Mouse (Mus musculus) megakaryocyte, embryonic 14.5 days (primary cell): ENCODE data around the gene Hacl1. TPM values are rescaled to one million over a fixed set of nuclear protein-coding genes. Genes with fewer than 3 reads are reported as not detected.
A peak's percentile ranks its signal among the peaks of the same experiment; 100 is the strongest.

Experiments
- H3K27me3 ChIP-seq: replicated peaks from 2 replicates; pipeline ENCODE3; 2012; ENCODE audit warnings: inconsistent platforms
- H3K36me3 ChIP-seq: replicated peaks from 2 replicates; pipeline ENCODE3; 2012; ENCODE audit warnings: low read length, inconsistent platforms, mixed read lengths
- H3K4me1 ChIP-seq: 2 replicates; pipeline ENCODE4 v1.6.1; 2012; ENCODE audit warnings: inconsistent platforms
- H3K4me3 ChIP-seq: replicated peaks from 2 replicates; pipeline ENCODE3; 2012; ENCODE audit warnings: moderate library complexity, mild to moderate bottlenecking, inconsistent platforms
- H3K9me3 ChIP-seq: 2 replicates; pipeline ENCODE4 v1.6.1; 2012; ENCODE audit warnings: inconsistent platforms
- FLI1 ChIP-seq: IDR thresholded peaks from 2 replicates; pipeline ENCODE4 v1.6.1; 2012; ENCODE audit warnings: low read length, inconsistent platforms, mixed read lengths
- GATA1 ChIP-seq: IDR thresholded peaks from 3 replicates; pipeline ENCODE4 v1.6.1; 2012; ENCODE audit warnings: mixed read lengths, low read length, inconsistent platforms, borderline replicate concordance
- polyA plus RNA-seq: library from polyadenylated mRNA; stranded (reverse); fragments of >175 nt; gene quantifications from 2 replicates; pipeline ENCODE4 v1.2.3, GENCODE M21; 2012; ENCODE audit warnings: low replicate concordance; ENCODE audit not compliant: insufficient read depth

The Hacl1 gene
- polyA plus RNA-seq, 1 experiment: 2.9 TPM

- no peaks in the 10 kb centered on the region for H3K9me3 ChIP-seq
- peak overlapping the region; percentile 98 for H3K4me3 ChIP-seq
- peaks cover 46% of the 10 kb centered on the region for H3K4me1 ChIP-seq
- H3K36me3 ChIP-seq: peaks cover 33% of the 10 kb centered on the region
- TF ChIP-seq GATA1: no peak
- TF ChIP-seq FLI1: no peak
- H3K27me3 ChIP-seq: no peaks in the 10 kb centered on the region
Measured at GRCm38 (mm10) chr14:31641506-31642155, 545 bp upstream of the Hacl1 start.

- Histone ChIP-seq H3K4me1 (peaks cover 35% of the 10 kb centered on the region), H3K27me3 (no peaks in the 10 kb centered on the region), H3K36me3 (peaks cover 28% of the 10 kb centered on the region), H3K9me3 (no peaks in the 10 kb centered on the region), H3K4me3 (peak within 1 kb of the TSS; percentile 98)
- TF ChIP-seq GATA1 (no peak), FLI1 (no peak)
Measured at GRCm38 (mm10) chr14:31640346-31640889, 668 bp downstream of the Hacl1 start, which contains the start of gene Gm49387. Gm49387 (minus strand) TSS chr14:31640878.

- no peaks in the 10 kb centered on the region for H3K9me3 ChIP-seq
- no peaks in the 10 kb centered on the region for H3K27me3 ChIP-seq
- H3K4me1 ChIP-seq: 0 out of 2 replicates have a peak, but pooled peaks cover 3% of the 10 kb centered on the region
- TF ChIP-seq FLI1 (no peak), GATA1 (no peak)
- H3K4me3 ChIP-seq: no peak overlapping the region
- H3K36me3 ChIP-seq: peaks cover 59% of the 10 kb centered on the region
Measured at GRCm38 (mm10) chr14:31630677-31631076, 10.4 kb downstream of the Hacl1 start.

- H3K27me3 ChIP-seq: no peaks in the 10 kb centered on the region
- H3K36me3 ChIP-seq: peaks cover 87% of the 10 kb centered on the region
- 0 out of 2 replicates have a peak, but pooled peaks cover 4% of the 10 kb centered on the region for H3K9me3 ChIP-seq
- H3K4me1 ChIP-seq: peaks cover 24% of the 10 kb centered on the region
- H3K4me3 ChIP-seq: no peak overlapping the region
- no peak for TF ChIP-seq FLI1
- TF ChIP-seq GATA1: no peak
Measured at GRCm38 (mm10) chr14:31622748-31623147, 18.3 kb downstream of the Hacl1 start.

GRCm38 (mm10) chr14:31620591-31621223 lies 20.4 kb downstream of the Hacl1 start:
- Histone ChIP-seq H3K27me3 (no peaks in the 10 kb centered on the region), H3K4me1 (peaks cover 29% of the 10 kb centered on the region), H3K4me3 (no peak overlapping the region), H3K9me3 (0 out of 2 replicates have a peak, but pooled peaks cover 4% of the 10 kb centered on the region), H3K36me3 (peaks cover 92% of the 10 kb centered on the region)
- no peak for TF ChIP-seq FLI1
- TF ChIP-seq GATA1: no peak

- Histone ChIP-seq H3K9me3 (peaks cover 5% of the 10 kb centered on the region), H3K4me1 (peaks cover 26% of the 10 kb centered on the region), H3K27me3 (no peaks in the 10 kb centered on the region), H3K4me3 (no peak overlapping the region), H3K36me3 (peaks cover 97% of the 10 kb centered on the region)
- TF ChIP-seq GATA1 (no peak), FLI1 (no peak)
Measured at GRCm38 (mm10) chr14:31617997-31618396, 23.1 kb downstream of the Hacl1 start.

GRCm38 (mm10) chr14:31617204-31617603 lies 23.9 kb downstream of the Hacl1 start:
- H3K4me3 ChIP-seq: no peak overlapping the region
- peaks cover 21% of the 10 kb centered on the region for H3K4me1 ChIP-seq
- no peak for TF ChIP-seq FLI1
- no peak for TF ChIP-seq GATA1
- H3K9me3 ChIP-seq: peaks cover 8% of the 10 kb centered on the region
- peaks cover 98% of the 10 kb centered on the region for H3K36me3 ChIP-seq
- H3K27me3 ChIP-seq: no peaks in the 10 kb centered on the region

GRCm38 (mm10) chr14:31613671-31614070 lies 27.4 kb downstream of the Hacl1 start:
- TF ChIP-seq FLI1 (no peak), GATA1 (no peak)
- Histone ChIP-seq H3K36me3 (peaks cover 93% of the 10 kb centered on the region), H3K4me3 (no peak overlapping the region), H3K4me1 (peaks cover 25% of the 10 kb centered on the region), H3K27me3 (no peaks in the 10 kb centered on the region), H3K9me3 (peaks cover 4% of the 10 kb centered on the region)

- peaks cover 93% of the 10 kb centered on the region for H3K36me3 ChIP-seq
- H3K27me3 ChIP-seq: no peaks in the 10 kb centered on the region
- H3K9me3 ChIP-seq: peaks cover 4% of the 10 kb centered on the region
- peaks cover 16% of the 10 kb centered on the region for H3K4me1 ChIP-seq
- no peak overlapping the region for H3K4me3 ChIP-seq
- no peak for TF ChIP-seq GATA1
- TF ChIP-seq FLI1: no peak
Measured at GRCm38 (mm10) chr14:31611986-31612385, 29.1 kb downstream of the Hacl1 start.

- H3K36me3 ChIP-seq: peaks cover 49% of the 10 kb centered on the region
- H3K9me3 ChIP-seq: no peaks in the 10 kb centered on the region
- no peaks in the 10 kb centered on the region for H3K27me3 ChIP-seq
- TF ChIP-seq GATA1: no peak
- TF ChIP-seq FLI1: no peak
- no peak overlapping the region for H3K4me3 ChIP-seq
- H3K4me1 ChIP-seq: peaks cover 21% of the 10 kb centered on the region
Measured at GRCm38 (mm10) chr14:31605514-31605913, 35.6 kb downstream of the Hacl1 start.
